Mouse (Mus musculus) heart, postnatal 4 days (tissue): Measurements from ENCODE around the gene Gm14226. TPM values are rescaled to one million over a fixed set of nuclear protein-coding genes. Genes with fewer than 3 reads are reported as not detected.
A peak's percentile ranks its signal among the peaks of the same experiment; 100 is the strongest.
"Not testable (repeated sequence)": the region's sequence is repeated elsewhere in the genome, so short reads cannot be mapped to it uniquely, and the experiment has no call there.

Experiments
- DNase-seq: peaks from one replicate; pipeline ENCODE4 v3.0.0; 2021
- total RNA-seq, 2 experiments: library from RNA; stranded (reverse); gene quantifications; 2 replicates each; pipeline ENCODE4 v1.2.3; 2021

The Gm14226 gene
- total RNA-seq, result under 1 TPM; 0.16 to 0.21 TPM

GRCm38 (mm10) chr2:155018251-155018755 lies at the start of gene Gm14226:
TSS of gene Gm14226 (plus strand) at chr2:155018266.
- DNase-seq, result not testable (repeated sequence)

- DNase-seq, result not testable (repeated sequence)
These were observed 48.2 kb upstream of the Gm14226 start for GRCm38 (mm10) chr2:154969740-154970397.

- no peak for DNase-seq
These were observed 46.0 kb upstream of the Gm14226 start for GRCm38 (mm10) chr2:154971919-154972692.

- DNase-seq, result no peak
These were observed 45.1 kb upstream of the Gm14226 start for GRCm38 (mm10) chr2:154972981-154973380.

GRCm38 (mm10) chr2:154986609-154987008 lies 31.5 kb upstream of the Gm14226 start:
- no peak for DNase-seq

- DNase-seq, result no peak
These were observed 26.7 kb upstream of the Gm14226 start for GRCm38 (mm10) chr2:154991411-154991810.

- no peak for DNase-seq
These were observed 26.0 kb upstream of the Gm14226 start for GRCm38 (mm10) chr2:154992083-154992482.

GRCm38 (mm10) chr2:155005491-155005890 lies 12.6 kb upstream of the Gm14226 start:
- DNase-seq, result no peak

GRCm38 (mm10) chr2:155011086-155011656 lies 6.9 kb upstream of the Gm14226 start:
- no peak for DNase-seq

- no peak for DNase-seq
These were observed 5.1 kb upstream of the Gm14226 start for GRCm38 (mm10) chr2:155012991-155013390.

- not testable (repeated sequence) for DNase-seq
These were observed 1.3 kb upstream of the Gm14226 start for GRCm38 (mm10) chr2:155016751-155017150.

- peak; percentile 68 for DNase-seq
These were observed 936 bp downstream of the Gm14226 start for GRCm38 (mm10) chr2:155018762-155019641.

GRCm38 (mm10) chr2:155019673-155020072 lies 1.6 kb downstream of the Gm14226 start:
- peak; percentile 94 for DNase-seq

GRCm38 (mm10) chr2:155020247-155020826 lies 2.3 kb downstream of the Gm14226 start:
- DNase-seq, result not testable (repeated sequence)

GRCm38 (mm10) chr2:155030831-155031230 lies 12.8 kb downstream of the Gm14226 start:
- no peak for DNase-seq

- DNase-seq, result no peak
These were observed 15.1 kb downstream of the Gm14226 start for GRCm38 (mm10) chr2:155032938-155033710.

GRCm38 (mm10) chr2:155039956-155040355 lies 21.9 kb downstream of the Gm14226 start:
- DNase-seq, result no peak

- DNase-seq, result no peak
These were observed 26.5 kb downstream of the Gm14226 start for GRCm38 (mm10) chr2:155044542-155044941.

GRCm38 (mm10) chr2:155045075-155045474 lies 27.0 kb downstream of the Gm14226 start:
- DNase-seq, result no peak

- DNase-seq, result no peak
These were observed 28.7 kb downstream of the Gm14226 start for GRCm38 (mm10) chr2:155046803-155047202.
